Mouse (Mus musculus) liver, adult 2 months (tissue): Measurements from ENCODE around the gene Spats2.

ENCODE experiments used
- CTCF ChIP-seq: fragments of 200-500 bp; IDR thresholded peaks from 2 replicates; pipeline ENCODE4 v1.5.1; 2011; ENCODE audit warnings: low read depth, low read length, control low read depth
- POLR2A ChIP-seq: fragments of 200-500 bp; IDR thresholded peaks from 2 replicates; pipeline ENCODE4 v1.6.1; 2011; ENCODE audit warnings: low read length, control low read depth; ENCODE audit not compliant: insufficient read depth; ENCODE audit errors: extremely low read depth

- no peak for TF ChIP-seq CTCF
- TF ChIP-seq POLR2A = no peak
Observed at GRCm38 (mm10) chr15:99205959-99206358, 80.2 kb downstream of the Spats2 start.
